Mouse (Mus musculus): ENCODE results near the gene Ube2e3.

Ube2e3 gene

DNA sequence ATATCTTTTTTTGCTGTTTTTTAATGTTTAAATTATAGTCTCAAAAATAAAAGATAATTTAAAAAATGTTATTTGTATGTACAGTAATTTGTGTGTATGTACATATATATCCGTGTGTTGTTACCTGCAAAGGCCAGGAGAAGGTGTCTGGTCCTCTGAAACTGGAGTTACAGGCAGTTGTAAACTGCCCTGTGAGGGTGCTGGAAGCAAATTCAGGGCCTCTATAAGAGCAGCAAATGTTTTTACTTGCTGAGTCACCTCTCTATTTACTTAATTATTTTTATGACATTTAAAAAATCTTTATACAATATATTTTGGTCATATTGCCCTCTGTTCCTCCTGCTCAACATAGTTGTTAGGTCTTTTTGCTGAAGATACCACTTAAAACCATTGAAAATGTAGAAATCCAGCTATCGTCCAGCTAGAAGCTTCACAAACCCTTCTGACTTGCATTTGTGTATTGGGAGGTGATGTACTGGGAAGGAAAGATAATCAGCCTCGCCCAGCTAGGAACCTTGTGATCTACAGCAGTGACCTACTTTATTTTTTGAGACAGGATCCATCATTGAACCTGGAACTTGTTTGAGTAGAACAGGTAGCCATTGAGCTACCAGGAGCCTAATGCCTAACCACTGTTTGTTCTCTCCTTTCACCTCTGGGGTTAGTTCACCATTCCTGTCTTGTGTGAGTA, 15.0 kb downstream of the Ube2e3 start:
- no peak for DNase-seq (ENCODE audit: low spot score in 2 of 2)

- DNase-seq (ENCODE audit: low spot score in 2 of 2) = no peak
Measured at GRCm38 (mm10) chr2:78886446-78886845, 18.5 kb downstream of the Ube2e3 start.

DNA sequence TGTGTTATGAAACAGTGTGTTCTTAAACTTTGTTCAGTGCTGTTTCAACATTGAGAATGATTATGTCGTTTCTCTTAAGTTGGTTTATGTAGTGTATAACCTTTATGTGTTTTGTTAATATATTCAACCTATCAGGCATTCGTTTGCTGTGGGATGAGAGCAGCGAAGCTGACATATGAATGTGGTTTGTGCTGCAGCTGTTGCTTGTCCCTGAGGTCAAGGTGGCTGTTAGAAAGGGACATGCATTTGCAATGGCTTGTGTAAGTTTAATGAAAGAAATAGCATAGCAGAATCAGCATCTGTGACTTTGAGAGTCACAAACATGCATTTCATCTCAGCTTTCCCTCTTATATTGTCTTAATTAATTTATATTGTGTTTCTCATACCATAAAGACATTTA, 20.3 kb downstream of the Ube2e3 start:
- no peak for DNase-seq (ENCODE audit: low spot score in 2 of 2)

DNA sequence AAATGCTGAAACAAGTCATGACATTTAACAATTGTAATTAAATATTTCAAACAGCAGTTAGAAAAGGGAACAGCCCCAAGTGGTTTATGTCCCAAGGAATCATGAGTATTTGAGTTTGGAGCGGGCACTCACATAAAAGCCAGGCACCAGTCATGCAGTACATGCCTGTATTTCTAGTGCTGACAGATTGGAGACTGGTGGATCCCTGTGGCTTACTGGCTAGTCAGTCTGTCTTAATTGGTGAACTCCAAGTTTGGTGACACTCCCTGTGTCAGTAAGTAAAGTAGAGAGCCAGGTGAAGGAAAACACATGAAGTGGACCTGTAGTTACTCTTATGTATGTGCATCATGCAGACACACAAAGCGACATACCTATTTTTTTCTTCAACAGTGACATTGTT, 27.3 kb downstream of the Ube2e3 start:
- DNase-seq (ENCODE audit: low spot score in 2 of 2) = no peak

DNA sequence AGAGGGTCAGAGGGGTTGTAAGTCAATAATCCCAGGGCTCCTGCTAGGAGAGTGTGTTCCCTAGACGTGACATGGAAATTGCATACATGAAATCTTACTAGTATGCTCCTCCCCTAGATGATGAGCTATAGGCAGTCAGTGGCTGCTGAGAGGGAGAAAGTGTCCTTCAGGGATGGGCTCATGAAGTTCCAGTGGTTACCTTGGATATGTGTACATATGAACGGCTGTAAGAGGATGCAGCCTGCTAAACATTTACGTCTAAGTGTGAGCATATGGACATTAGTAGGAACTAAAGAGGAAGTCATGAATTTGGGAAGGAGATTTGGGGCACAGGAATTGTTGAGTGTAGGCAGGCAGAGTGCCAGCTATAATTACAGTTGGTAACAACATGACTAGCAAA, 38.0 kb downstream of the Ube2e3 start:
- DNase-seq (ENCODE audit: low spot score in 2 of 2) = no peak

- no peak for DNase-seq (ENCODE audit: low spot score in 2 of 2)
Measured at GRCm38 (mm10) chr2:78911516-78911915, 43.6 kb downstream of the Ube2e3 start.

- no peak for DNase-seq (ENCODE audit: low spot score in 2 of 2)
Measured at GRCm38 (mm10) chr2:78914861-78915260, 46.9 kb downstream of the Ube2e3 start.

DNA sequence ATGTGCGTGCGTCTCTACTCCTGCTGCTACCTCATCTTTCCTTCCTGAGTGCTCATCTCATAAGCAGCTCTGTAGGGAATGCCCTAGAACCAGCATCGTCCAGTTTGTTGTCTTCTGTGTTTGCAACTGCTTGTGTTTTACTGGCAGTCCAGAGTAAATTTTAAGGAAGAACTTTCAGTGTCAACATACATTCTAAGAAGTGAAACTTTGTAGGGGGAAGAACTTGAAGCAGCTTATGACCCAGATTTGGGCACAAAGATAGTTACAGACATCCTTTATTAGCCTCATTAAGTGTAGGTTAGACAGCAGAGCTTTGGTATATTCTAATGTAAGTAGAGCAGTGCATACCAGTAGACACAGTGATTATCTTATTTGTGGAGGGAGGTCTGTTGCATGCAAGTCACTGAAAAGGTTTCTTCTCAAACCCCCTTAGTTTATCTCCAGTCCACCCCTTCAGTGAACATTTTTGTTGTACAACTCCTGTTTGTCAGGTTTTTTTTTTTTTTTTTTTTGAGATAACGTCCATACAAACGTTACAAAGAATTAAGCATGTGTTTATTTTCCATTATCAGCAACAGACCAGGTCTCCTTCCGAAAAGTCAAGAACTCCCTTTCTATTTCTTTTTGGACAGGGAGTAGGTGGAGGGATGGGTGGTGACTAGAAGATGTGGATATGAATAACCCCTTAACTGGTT, 55.2 kb downstream of the Ube2e3 start:
- DNase-seq (ENCODE audit: low spot score in 2 of 2) = no peak

DNA sequence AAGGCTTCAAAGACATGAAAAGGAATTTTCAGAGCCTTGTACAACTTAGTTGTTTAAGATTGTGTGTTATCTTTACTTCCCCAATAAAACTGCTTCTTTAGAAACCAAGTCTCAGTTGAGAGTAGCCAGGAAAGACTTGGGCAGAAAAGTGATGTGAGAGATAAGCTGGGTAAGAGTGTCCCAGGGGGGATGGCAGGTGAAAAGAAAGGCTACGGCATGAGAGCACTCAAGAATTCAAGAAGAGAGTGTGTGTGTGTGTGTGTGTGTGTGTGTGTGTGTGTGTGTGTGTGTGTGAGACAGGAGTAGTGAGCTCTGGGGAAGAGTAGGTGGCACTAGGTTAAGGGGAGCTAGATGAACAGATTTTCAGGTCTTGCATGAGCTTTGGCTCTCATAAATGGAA, 57.9 kb downstream of the Ube2e3 start:
- no peak for DNase-seq (ENCODE audit: low spot score in 2 of 2)

- DNase-seq (ENCODE audit: low spot score in 2 of 2) = no peak
Measured at GRCm38 (mm10) chr2:78927625-78928024, 59.7 kb downstream of the Ube2e3 start.

DNA sequence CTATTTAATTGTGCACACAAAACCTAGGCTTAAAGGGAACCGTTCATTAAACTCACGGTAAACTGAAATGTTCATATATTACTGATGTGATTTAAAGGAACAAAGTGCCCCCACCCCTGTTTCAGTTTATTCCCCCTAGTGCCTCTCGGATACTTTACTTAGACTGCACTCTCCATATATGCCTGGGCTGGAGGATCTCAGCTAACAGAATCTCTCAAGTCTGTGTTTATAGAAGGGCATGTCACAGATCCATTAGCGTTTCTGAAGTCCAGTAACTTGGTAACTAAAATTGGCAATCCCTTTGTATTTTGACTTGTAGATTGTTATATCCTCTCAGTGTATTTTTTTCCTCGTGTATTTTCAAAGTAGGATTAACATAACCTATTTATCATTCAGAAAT, 60.2 kb downstream of the Ube2e3 start:
- DNase-seq (ENCODE audit: low spot score in 2 of 2) = no peak

- DNase-seq (ENCODE audit: low spot score in 2 of 2) = no peak
Measured at GRCm38 (mm10) chr2:78931358-78931757, 63.4 kb downstream of the Ube2e3 start.

- no peak for DNase-seq (ENCODE audit: low spot score in 2 of 2)
Measured at GRCm38 (mm10) chr2:78959451-78959850, 91.5 kb downstream of the Ube2e3 start.

GRCm38 (mm10) chr2:78960288-78960687, 92.4 kb downstream of the Ube2e3 start:
- DNase-seq (ENCODE audit: low spot score in 2 of 2) = no peak

- no peak for DNase-seq (ENCODE audit: low spot score in 2 of 2)
Measured at GRCm38 (mm10) chr2:78961023-78961422, 93.1 kb downstream of the Ube2e3 start.

GRCm38 (mm10) chr2:78961580-78961979, 93.7 kb downstream of the Ube2e3 start:
- no peak for DNase-seq (ENCODE audit: low spot score in 2 of 2)

DNA sequence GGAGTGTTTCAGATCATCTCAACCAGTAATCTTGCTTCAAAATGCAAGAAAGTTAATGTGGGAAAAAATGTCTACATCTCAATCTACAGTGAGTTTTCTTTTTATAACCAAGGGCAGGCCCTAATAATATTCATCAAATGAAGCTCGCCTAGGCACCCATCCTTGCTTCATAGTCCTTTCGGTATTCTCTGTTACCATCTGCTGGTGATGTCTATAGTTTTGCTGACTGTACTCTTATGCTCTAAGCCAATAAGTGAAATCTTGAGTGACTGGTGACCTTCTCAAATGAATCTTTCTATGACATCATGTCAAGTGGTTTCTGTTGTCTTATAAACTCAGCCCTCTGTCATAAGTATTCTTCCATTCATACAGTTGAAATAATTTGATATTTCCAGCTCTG, 97.1 kb downstream of the Ube2e3 start:
- DNase-seq (ENCODE audit: low spot score in 2 of 2) = no peak

DNA sequence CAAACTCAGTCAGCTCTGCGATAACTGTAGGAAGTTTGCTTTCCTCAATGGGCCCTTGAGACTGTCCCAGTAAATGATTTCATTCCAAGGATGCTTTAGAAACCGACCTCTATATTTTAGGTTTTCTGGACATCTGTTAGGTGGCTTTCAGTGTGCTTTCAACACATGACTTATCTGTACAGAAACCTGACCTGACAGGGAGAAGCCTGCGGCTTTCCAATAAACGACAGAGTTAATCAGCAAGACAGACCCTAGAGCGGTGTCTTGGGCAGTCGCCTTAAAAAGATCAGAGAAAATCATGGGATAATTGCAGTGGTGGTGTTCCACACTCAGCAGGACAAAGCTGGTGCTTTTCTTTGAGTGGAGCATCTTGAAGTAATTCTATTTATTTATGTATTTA, 97.5 kb downstream of the Ube2e3 start:
- no peak for DNase-seq (ENCODE audit: low spot score in 2 of 2)

DNA sequence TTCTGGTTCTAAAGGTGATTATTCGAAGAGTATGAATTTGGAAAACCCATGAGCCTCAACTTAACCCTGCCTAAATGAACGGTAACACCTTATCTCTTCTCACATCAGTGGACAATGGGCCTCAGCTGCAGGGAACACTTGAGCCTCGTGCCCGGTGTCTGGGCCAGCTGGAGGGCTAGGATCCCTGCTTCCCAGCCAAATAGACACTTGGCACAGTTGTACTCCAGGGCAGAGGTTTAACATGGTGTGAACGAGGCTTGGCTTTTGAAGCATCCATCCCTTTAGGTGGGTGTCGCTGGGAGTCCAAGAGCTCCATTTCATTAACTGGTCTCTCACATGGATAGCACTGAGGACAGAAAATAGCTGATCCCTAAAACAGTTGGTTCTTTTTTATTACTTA, 102.2 kb downstream of the Ube2e3 start:
- no peak for DNase-seq (ENCODE audit: low spot score in 2 of 2)

All from urinary bladder, postnatal 36 days (tissue).